Mouse (Mus musculus) G1E-ER4 (cell line): ENCODE data around the gene Armc10. TPM values are rescaled to one million over a fixed set of nuclear protein-coding genes. Genes with fewer than 3 reads are reported as not detected.

Experiments used
- GATA1 ChIP-seq: IDR thresholded peaks from one replicate; pipeline ENCODE4 v1.8.0; 2012; ENCODE audit warnings: low read length, inconsistent platforms
- polyA plus RNA-seq: library from polyadenylated mRNA; stranded (reverse); fragments of >175 nt; gene quantifications from 2 replicates; pipeline ENCODE4 v1.2.3, GENCODE M21; 2012

The Armc10 gene
- polyA plus RNA-seq, 1 experiment, result 40.6 TPM

DNA sequence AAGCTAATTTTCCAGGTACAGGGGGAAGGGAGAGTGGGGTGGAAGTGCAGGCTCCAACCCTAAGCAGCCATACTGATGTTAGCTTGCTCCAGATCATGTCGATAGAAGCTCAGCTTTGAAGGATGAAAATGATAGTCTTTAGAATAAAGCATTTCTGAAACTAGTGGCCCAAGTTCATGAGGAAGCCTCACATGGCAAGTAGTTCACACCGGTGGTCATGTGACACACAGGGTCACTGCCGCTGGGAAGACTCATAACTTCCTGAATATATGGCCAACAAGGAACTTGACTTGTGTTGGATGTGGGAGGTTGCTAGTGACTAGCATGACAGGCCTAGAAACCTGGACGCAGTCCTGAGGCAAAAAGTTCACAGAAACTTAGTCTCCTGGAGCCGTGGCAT, 46.6 kb downstream of the Armc10 start:
- TF ChIP-seq GATA1, result no peak

DNA sequence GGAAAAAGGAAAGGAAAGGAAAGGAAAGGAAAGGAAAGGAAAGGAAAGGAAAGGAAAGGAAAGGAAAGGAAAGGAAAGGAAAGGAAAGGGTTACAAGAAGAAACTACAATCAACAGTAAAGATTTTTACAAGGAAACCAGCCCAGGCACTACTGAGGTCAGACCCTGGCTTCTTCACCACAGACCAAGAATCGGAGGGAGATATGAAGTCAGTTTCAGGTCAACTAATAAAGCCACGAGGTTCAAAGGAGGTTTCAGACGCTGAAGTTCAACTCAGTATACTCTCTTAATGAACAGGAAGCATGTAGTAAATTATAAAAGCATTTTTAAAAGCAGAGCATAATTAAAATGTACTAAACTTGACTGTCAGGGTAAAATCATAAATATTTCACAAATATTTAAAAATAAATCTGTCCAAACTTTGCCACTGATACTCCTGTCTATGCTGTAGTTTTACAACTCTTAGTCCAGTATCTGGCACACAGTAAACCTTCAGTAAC, 47.8 kb downstream of the Armc10 start:
- TF ChIP-seq GATA1, result no peak

DNA sequence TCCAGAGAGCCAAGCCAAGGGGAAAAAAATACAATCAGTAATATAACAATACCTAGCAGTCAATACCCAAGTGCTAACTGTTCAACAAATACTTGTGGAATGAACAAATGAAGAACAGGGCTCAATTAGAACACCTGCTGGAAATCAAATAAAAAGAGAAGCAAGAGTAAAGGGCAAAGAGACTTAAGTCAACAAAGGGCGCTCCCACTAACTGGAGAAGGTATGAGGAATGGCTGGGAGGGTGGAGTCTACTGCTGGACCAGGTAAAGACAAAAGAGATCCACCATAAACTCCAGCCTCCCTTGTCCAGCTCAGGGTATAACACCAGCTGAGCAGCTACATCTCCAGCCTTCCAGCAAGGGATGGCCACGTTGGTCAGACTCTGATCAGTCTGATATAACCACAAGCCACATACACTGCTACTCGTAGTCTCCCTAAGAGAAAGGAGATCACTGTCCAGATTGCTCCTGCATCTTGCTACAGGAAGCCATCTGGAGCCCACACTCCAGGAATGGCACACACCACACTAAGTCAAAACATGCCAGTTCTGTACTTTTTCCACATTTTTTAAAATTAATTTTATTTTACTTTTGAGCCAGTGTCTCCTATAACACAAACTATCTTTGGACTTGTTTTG, 49.4 kb downstream of the Armc10 start:
- TF ChIP-seq GATA1, result no peak

DNA sequence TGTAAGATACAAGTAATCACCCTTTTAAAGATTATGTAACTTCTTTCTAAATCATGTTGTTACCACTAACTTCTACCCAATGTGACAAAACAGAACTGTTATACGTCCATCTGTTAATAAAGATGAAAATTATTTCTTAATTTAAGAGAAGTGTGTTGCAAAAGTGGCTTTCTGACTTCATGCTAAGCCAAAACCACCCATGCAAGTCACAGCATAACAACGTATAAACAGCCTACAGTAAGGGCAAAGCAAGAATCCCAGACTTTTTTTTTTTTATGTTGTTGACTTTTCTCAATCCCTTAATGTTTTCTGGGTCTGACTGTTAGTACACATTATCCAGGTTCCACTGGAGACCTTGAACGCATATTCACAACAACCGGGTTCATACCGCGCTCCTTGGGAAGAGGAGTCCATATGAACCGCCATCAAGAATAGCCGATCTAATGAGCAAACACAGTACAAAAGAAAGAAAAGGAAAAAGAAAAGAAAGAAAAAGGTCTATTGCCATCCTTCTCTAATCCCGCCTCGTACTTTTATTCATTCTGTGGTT, 54.7 kb downstream of the Armc10 start:
- no peak for TF ChIP-seq GATA1

DNA sequence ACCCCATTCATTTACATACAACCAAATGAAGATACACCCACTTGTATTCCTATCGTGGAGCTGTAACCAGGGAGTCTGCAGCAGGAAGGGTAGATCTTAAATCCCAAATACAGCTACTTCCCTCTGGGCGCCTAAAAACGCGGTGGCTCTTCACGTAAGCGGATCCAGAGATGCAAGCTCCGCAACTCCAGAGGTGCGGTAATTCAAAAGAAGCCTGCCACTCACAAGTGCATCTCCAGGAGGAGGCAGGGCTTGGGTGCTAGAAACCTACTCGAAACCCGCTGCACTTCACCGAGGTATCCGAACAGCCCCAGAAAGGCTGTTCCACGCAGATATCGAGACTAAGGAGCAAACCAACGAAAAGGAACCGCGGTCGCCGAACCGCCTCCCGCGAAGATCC, 55.3 kb downstream of the Armc10 start:
- TF ChIP-seq GATA1, result no peak

DNA sequence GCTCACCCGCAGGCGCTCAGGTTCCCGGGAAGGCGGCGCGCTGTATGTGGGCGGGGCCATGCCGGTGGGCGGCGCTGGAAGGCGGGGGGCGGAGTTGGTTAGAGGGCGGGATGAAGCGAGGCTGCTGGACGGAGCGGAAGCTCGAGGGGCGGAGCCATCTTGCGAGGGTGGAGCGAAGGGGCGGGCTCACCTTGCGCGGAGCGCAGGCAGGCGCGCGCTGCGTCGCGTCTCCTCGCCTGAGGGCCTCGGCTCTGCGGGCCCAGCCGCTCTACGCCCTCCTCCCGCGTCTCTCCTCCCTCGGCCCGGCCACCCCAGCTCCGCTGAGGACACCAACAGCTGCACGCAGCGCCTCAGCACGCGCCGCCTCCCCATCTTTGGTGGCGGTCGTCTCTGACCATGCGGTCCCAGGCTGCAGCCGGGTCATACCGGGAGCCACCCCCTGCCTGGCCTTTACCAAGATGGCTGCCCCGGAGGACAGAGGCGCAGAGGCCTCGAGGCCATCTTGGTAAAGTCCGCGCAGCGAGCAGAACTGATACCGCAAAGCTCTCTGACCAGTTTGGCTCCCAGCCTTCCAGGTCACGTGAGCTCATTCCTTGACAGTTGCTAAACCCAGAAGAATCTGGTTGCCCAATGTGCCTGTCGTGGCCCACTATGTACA, 55.9 kb downstream of the Armc10 start, which contains the start of gene Napepld:
Gene Napepld, minus strand, starts transcription at position 46 of the 658 bp plus-strand sequence.
- no peak for TF ChIP-seq GATA1

DNA sequence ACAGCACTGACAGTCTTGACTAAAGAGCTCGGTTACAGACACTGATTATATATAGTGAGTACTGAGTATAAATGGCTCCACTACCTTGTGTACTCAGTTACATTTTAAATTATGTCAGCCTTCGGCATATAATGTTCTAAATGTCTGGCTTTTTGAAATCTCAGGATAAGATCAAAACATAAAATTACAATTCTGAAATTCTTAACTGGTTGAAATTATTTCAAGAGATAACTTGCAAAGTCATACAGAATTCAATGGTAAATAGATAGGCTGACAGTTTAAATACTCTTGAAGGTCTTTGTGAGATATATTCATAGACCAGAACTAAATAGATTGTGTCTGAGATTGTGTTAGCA, 56.4 kb downstream of the Armc10 start:
- no peak for TF ChIP-seq GATA1

DNA sequence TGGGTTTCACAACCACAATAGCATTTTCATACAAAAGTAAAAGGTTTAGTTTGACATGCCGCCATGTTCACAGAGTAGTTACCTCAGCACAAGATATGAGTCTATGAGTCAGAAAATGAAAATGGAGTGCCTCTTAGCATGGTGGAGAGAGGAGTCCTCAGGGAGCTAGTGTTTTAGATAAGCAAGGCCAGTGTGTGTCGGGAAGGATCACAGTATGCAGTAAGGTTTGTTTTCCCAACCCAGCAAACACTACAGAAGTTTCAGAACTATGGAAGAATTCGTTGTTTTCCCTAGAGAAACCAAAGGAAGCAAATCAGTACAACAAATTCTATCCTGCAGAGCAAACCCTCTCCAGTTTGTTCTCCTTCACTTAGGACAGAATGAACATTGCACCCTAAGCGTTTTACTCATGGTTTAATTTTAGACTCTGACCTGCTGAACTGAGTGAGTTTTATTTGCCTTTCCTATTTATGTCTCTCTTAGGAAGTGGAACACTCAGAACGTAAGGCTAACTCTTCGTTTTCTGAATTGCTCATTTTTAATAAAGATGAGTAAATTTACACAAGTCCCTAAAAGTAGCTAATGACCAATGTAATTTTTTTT, 57.4 kb downstream of the Armc10 start:
- TF ChIP-seq GATA1, result no peak

DNA sequence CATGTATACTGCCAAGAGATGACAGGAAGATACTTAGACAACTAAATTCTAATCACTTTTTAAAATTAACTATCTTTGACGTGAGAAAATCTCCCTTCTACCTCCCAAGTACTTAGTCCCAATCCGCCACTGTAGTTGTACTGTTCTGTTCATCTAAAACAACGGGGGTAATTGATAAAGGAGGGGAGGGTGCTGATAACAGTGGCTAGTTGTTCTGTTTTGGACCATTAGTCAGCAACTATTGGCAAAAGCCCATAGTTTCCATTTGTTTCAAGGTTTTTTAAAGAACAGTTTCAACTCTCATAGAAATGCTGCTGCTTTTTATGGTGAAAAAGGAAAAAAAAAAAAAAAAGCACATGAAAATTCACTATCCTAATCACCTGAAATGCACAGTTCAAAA, 58.1 kb downstream of the Armc10 start:
- peak; percentile 17 for TF ChIP-seq GATA1

DNA sequence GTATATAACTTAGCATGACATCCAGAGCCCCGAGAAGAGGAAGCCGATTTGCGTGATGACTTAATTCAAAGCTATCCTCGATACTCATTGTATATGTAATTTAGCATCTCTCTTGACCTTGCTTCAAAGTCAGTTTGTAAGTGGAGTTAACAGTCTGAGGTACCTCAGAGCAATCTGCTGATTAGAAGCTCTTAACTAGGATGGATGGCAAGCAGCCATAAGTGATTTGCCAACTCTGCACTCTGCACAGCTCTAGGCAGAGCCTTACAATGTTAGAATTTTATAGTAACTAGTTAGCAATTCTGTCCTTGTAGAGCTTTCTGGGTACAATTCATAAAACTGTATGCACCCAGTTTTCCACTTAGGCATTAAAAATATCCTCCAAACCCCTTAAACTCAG, 60.9 kb downstream of the Armc10 start:
- TF ChIP-seq GATA1, result no peak

Other genes with a start within 250 kb of the Armc10 start
- gene Ccdc146, start 221.1 kb upstream of the Armc10 start, polyA plus RNA-seq, result not detected in 2 replicates
- 3.8 and 4.0 TPM in 2 replicates for gene Fam185a, start 220.9 kb upstream of the Armc10 start, polyA plus RNA-seq
- not detected in 2 replicates for gene Lrrc17, start 102.3 kb upstream of the Armc10 start, polyA plus RNA-seq
- gene Fbxl13, start 179 bp upstream of the Armc10 start, polyA plus RNA-seq, result not detected in 2 replicates
- gene Napepld, start 55.6 kb downstream of the Armc10 start, polyA plus RNA-seq, result 1.6 and 1.7 TPM in 2 replicates
- gene Pmpcb, start 91.3 kb downstream of the Armc10 start, polyA plus RNA-seq, result 44.5 and 58.8 TPM in 2 replicates
- gene Dnajc2, start 139.4 kb downstream of the Armc10 start, polyA plus RNA-seq, result 73.9 and 107 TPM in 2 replicates
- gene Psmc2, start 139.5 kb downstream of the Armc10 start, polyA plus RNA-seq, result 7.1 and 15.7 TPM in 2 replicates
- not detected in 2 replicates for gene Slc26a5, start 219.8 kb downstream of the Armc10 start, polyA plus RNA-seq